Mouse (Mus musculus) ES-Bruce4 (cell line): ENCODE results near the gene Sult2b1.

Experiments used
- CTCF ChIP-seq: IDR thresholded peaks from one replicate; pipeline ENCODE4 v1.8.1; 2011; ENCODE audit warnings: low read depth, low read length
- EP300 ChIP-seq: IDR thresholded peaks from 2 replicates; pipeline ENCODE4 v1.6.1; 2011; ENCODE audit warnings: low read depth, low read length; ENCODE audit not compliant: insufficient read depth
- POLR2A ChIP-seq: IDR thresholded peaks from one replicate; pipeline ENCODE4 v1.8.1; 2011; ENCODE audit warnings: low read length; ENCODE audit not compliant: insufficient read depth

GRCm38 (mm10) chr7:45683396-45684050 lies 100.9 kb downstream of the Sult2b1 start, which contains the start of gene Ntn5:
- no peak for TF ChIP-seq CTCF
- TF ChIP-seq EP300, result no peak
- TF ChIP-seq POLR2A, result no peak
